Mouse (Mus musculus) liver, embryonic 16.5 days (tissue): ENCODE data around the gene 6030445D17Rik. TPM values are rescaled to one million over a fixed set of nuclear protein-coding genes. Genes with fewer than 3 reads are reported as not detected.

ENCODE experiments used
- ATAC-seq: fragments of 200-750 bp; cut with Nextera tagmentation; 2 replicates; pipeline ENCODE4 v1.8.0; 2017; ENCODE audit warnings: low read depth, mild to moderate bottlenecking, moderate number of reproducible peaks, moderate library complexity
- H3K27ac ChIP-seq: fragments of 300-500 bp; sonication (generic); 2 replicates; pipeline ENCODE4 v1.5.1; 2014; ENCODE audit warnings: mild to moderate bottlenecking, low read length
- H3K27me3 ChIP-seq: fragments of 300-500 bp; sonication (generic); 2 replicates; pipeline ENCODE4 v1.6.1; 2014; ENCODE audit warnings: low read depth, low read length, mixed read lengths; ENCODE audit not compliant: control insufficient read depth, insufficient read depth
- H3K36me3 ChIP-seq: fragments of 300-500 bp; sonication (generic); 2 replicates; pipeline ENCODE4 v1.6.1; 2014; ENCODE audit warnings: mild to moderate bottlenecking; ENCODE audit not compliant: control insufficient read depth, insufficient read depth
- H3K4me1 ChIP-seq: fragments of 300-500 bp; sonication (generic); 2 replicates; pipeline ENCODE4 v1.6.1; 2014; ENCODE audit warnings: low read depth, low read length, mixed read lengths; ENCODE audit not compliant: control insufficient read depth
- H3K4me2 ChIP-seq: fragments of 300-500 bp; sonication (generic); 2 replicates; pipeline ENCODE4 v1.6.1; 2014; ENCODE audit warnings: low read depth, low read length, mixed read lengths
- H3K4me3 ChIP-seq: fragments of 300-500 bp; sonication (generic); 2 replicates; pipeline ENCODE4 v1.5.1; 2014; ENCODE audit warnings: low read depth, mild to moderate bottlenecking, low read length
- H3K9ac ChIP-seq: fragments of 300-500 bp; sonication (generic); 2 replicates; pipeline ENCODE4 v1.6.1; 2014; ENCODE audit warnings: low read depth, low read length
- H3K9me3 ChIP-seq: fragments of 300-500 bp; sonication (generic); replicated peaks from 2 replicates; pipeline ENCODE4 v1.6.1; 2016; ENCODE audit warnings: low read length; ENCODE audit not compliant: control insufficient read depth
- WGBS: fragments of 180-500 bp; shearing (Covaris S2); extraction: QIAGEN DNeasy Blood & Tissue Kit; methylation state at CpG from one replicate; pipeline ENCODE4 v1.1.7; 2014; ENCODE audit not compliant: insufficient replicate concordance; 5-methylcytosine and 5-hydroxymethylcytosine counted together
- polyA plus RNA-seq: library from polyadenylated mRNA; unstranded; fragments of >200 nt; fragmentation: Nextera tagmentation; extraction: Ambion mirVana; gene quantifications from 2 replicates; pipeline ENCODE4 v1.2.1, GENCODE M21; 2015

Gene 6030445D17Rik
- polyA plus RNA-seq, 1 experiment from 2014 or later = 0.11 TPM

GRCm38 (mm10) chr4:136452792-136453191, 9.3 kb upstream of the 6030445D17Rik start:
- 44% methylated on average over 5 of the region's 5 CpGs for WGBS
- ATAC-seq = peak; percentile 80
- Histone ChIP-seq H3K4me3 (no peak overlapping the region), H3K27me3 (no peaks in the 10 kb centered on the region), H3K36me3 (no peaks in the 10 kb centered on the region), H3K27ac (no peak overlapping the region), H3K4me2 (no peak overlapping the region), H3K9me3 (no peaks in the 10 kb centered on the region), H3K9ac (no peak overlapping the region), H3K4me1 (peaks cover 6% of the 10 kb centered on the region)

GRCm38 (mm10) chr4:136454850-136455260, 7.2 kb upstream of the 6030445D17Rik start:
- H3K9me3 ChIP-seq = no peaks in the 10 kb centered on the region
- WGBS = 3% methylated on average over 10 of the region's 10 CpGs
- peaks cover 6% of the 10 kb centered on the region for H3K4me1 ChIP-seq
- ATAC-seq = no peak
- no peak overlapping the region for H3K9ac ChIP-seq
- peak overlapping the region; percentile 40 for H3K4me3 ChIP-seq
- H3K36me3 ChIP-seq = no peaks in the 10 kb centered on the region
- H3K4me2 ChIP-seq = peak overlapping the region; percentile 65
- H3K27me3 ChIP-seq = no peaks in the 10 kb centered on the region
- H3K27ac ChIP-seq = no peak overlapping the region

GRCm38 (mm10) chr4:136456516-136457218, 5.4 kb upstream of the 6030445D17Rik start:
- ATAC-seq = no peak

GRCm38 (mm10) chr4:136458276-136458675, 3.8 kb upstream of the 6030445D17Rik start:
- Histone ChIP-seq H3K4me1 (peaks cover 3% of the 10 kb centered on the region; the same call in 1 of the 2 replicates), H3K4me3 (no peak overlapping the region), H3K4me2 (no peak overlapping the region), H3K36me3 (no peaks in the 10 kb centered on the region), H3K27me3 (peaks cover 24% of the 10 kb centered on the region), H3K27ac (no peak overlapping the region), H3K9me3 (no peaks in the 10 kb centered on the region), H3K9ac (no peak overlapping the region)
- 61% methylated on average over 7 of the region's 7 CpGs for WGBS
- ATAC-seq = no peak

More at GRCm38 (mm10) chr4:136456516-136457218, 5.4 kb upstream of the 6030445D17Rik start:
- H3K9me3 ChIP-seq = no peaks in the 10 kb centered on the region
- H3K4me3 ChIP-seq = no peak overlapping the region
- no peak overlapping the region for H3K9ac ChIP-seq
- no peaks in the 10 kb centered on the region for H3K36me3 ChIP-seq
- H3K27me3 ChIP-seq = peaks cover 8% of the 10 kb centered on the region
- H3K4me2 ChIP-seq = no peak overlapping the region
- H3K4me1 ChIP-seq = peaks cover 6% of the 10 kb centered on the region
- 70% methylated on average over 6 of the region's 6 CpGs for WGBS
- no peak overlapping the region for H3K27ac ChIP-seq

- Histone ChIP-seq H3K4me1 (peaks cover 6% of the 10 kb centered on the region; the same call in 1 of the 2 replicates), H3K4me2 (no peak overlapping the region), H3K27me3 (peaks cover 33% of the 10 kb centered on the region), H3K4me3 (no peak overlapping the region), H3K9ac (no peak overlapping the region), H3K9me3 (no peaks in the 10 kb centered on the region), H3K27ac (no peak overlapping the region), H3K36me3 (no peaks in the 10 kb centered on the region)
- ATAC-seq = no peak
- WGBS = 70% methylated on average over 12 of the region's 12 CpGs
Observed at GRCm38 (mm10) chr4:136459210-136459609, 2.8 kb upstream of the 6030445D17Rik start.

GRCm38 (mm10) chr4:136461206-136461605, 844 bp upstream of the 6030445D17Rik start:
- H3K36me3 ChIP-seq = no peaks in the 10 kb centered on the region
- peaks cover 6% of the 10 kb centered on the region; the same call in 1 of the 2 replicates for H3K4me1 ChIP-seq
- H3K9ac ChIP-seq = no peak overlapping the region
- no peak overlapping the region for H3K27ac ChIP-seq
- H3K4me2 ChIP-seq = no peak overlapping the region
- H3K4me3 ChIP-seq = no peak overlapping the region
- ATAC-seq = no peak
- peaks cover 33% of the 10 kb centered on the region for H3K27me3 ChIP-seq
- no peaks in the 10 kb centered on the region for H3K9me3 ChIP-seq
- WGBS = 46% methylated on average over 4 of the region's 4 CpGs

- no peaks in the 10 kb centered on the region for H3K36me3 ChIP-seq
- H3K9ac ChIP-seq = no peak overlapping the region
- peaks cover 33% of the 10 kb centered on the region for H3K27me3 ChIP-seq
- no peaks in the 10 kb centered on the region for H3K9me3 ChIP-seq
- no peak for ATAC-seq
- H3K27ac ChIP-seq = no peak overlapping the region
- H3K4me1 ChIP-seq = peaks cover 6% of the 10 kb centered on the region; the same call in 1 of the 2 replicates
- peak overlapping the region; percentile 75 for H3K4me2 ChIP-seq
- peak overlapping the region; percentile 58 for H3K4me3 ChIP-seq
- WGBS = 36% methylated on average over 6 of the region's 6 CpGs
Observed at GRCm38 (mm10) chr4:136461761-136462085, 327 bp upstream of the 6030445D17Rik start.

- H3K27ac ChIP-seq = peak overlapping the region; percentile 56; the same call in 1 of the 2 replicates
Observed at GRCm38 (mm10) chr4:136462839-136463178, 759 bp downstream of the 6030445D17Rik start.

GRCm38 (mm10) chr4:136463436-136463835, 1.4 kb downstream of the 6030445D17Rik start:
- 38% methylated on average over 9 of the region's 9 CpGs for WGBS
- Histone ChIP-seq H3K4me1 (peaks cover 6% of the 10 kb centered on the region), H3K9me3 (no peaks in the 10 kb centered on the region), H3K9ac (no peak overlapping the region), H3K4me2 (peak overlapping the region; percentile 75; the same call in 1 of the 2 replicates), H3K27ac (no peak overlapping the region), H3K36me3 (no peaks in the 10 kb centered on the region), H3K27me3 (peaks cover 33% of the 10 kb centered on the region), H3K4me3 (no peak overlapping the region)
- no peak for ATAC-seq

More at GRCm38 (mm10) chr4:136462839-136463178, 759 bp downstream of the 6030445D17Rik start:
- Histone ChIP-seq H3K9ac (no peak overlapping the region; the same call in 1 of the 2 replicates), H3K4me1 (peaks cover 6% of the 10 kb centered on the region; the same call in 1 of the 2 replicates), H3K9me3 (no peaks in the 10 kb centered on the region), H3K4me3 (peak overlapping the region; percentile 58), H3K4me2 (peak overlapping the region; percentile 75), H3K36me3 (no peaks in the 10 kb centered on the region), H3K27me3 (peaks cover 33% of the 10 kb centered on the region)
- 3% methylated on average over 8 of the region's 8 CpGs for WGBS
- ATAC-seq = no peak
